Mouse (Mus musculus) C2C12 (cell line): ENCODE data around the gene Ercc6. TPM values are rescaled to one million over a fixed set of nuclear protein-coding genes. Genes with fewer than 3 reads are reported as not detected.

Source experiments
- H3K27me3 ChIP-seq: one replicate; pipeline ENCODE4 v1.6.1; 2011; ENCODE audit not compliant: control insufficient read depth, insufficient read depth, insufficient read length
- H3K36me3 ChIP-seq: one replicate; pipeline ENCODE4 v1.6.1; 2011; ENCODE audit not compliant: control insufficient read depth, insufficient read depth
- H3K4me3 ChIP-seq: one replicate; pipeline ENCODE4 v1.5.1; 2011; ENCODE audit warnings: mild to moderate bottlenecking, control low read depth; ENCODE audit not compliant: poor library complexity, insufficient read depth, severe bottlenecking
- H3K79me2 ChIP-seq: one replicate; pipeline ENCODE4 v1.6.1; 2011; ENCODE audit not compliant: control insufficient read depth, insufficient read depth
- H3K79me3 ChIP-seq: one replicate; pipeline ENCODE4 v1.6.1; 2011; ENCODE audit warnings: low read depth, control low read depth
- H3ac ChIP-seq: one replicate; pipeline ENCODE3; 2011; ENCODE audit warnings: low read depth; ENCODE audit not compliant: control insufficient read depth, insufficient read length
- CEBPB ChIP-seq: IDR thresholded peaks from one replicate; pipeline ENCODE4 v1.6.1; 2011; ENCODE audit warnings: low read depth, mild to moderate bottlenecking, control low read depth, moderate library complexity
- CTCF ChIP-seq: IDR thresholded peaks from one replicate; pipeline ENCODE4 v1.5.1; 2011; ENCODE audit not compliant: control insufficient read depth, insufficient read depth, insufficient read length
- FOSL1 ChIP-seq: IDR thresholded peaks from one replicate; pipeline ENCODE4 v1.8.0; 2011; ENCODE audit warnings: mild to moderate bottlenecking, low read length; ENCODE audit not compliant: poor library complexity, insufficient read depth, severe bottlenecking
- MAX ChIP-seq: IDR thresholded peaks from one replicate; pipeline ENCODE4 v1.6.1; 2011; ENCODE audit warnings: mild to moderate bottlenecking, control low read depth
- MYOD1 ChIP-seq: IDR thresholded peaks from one replicate; pipeline ENCODE4 v1.6.1; 2011; ENCODE audit warnings: low read depth; ENCODE audit not compliant: control insufficient read depth, insufficient read length
- MYOG ChIP-seq: IDR thresholded peaks from one replicate; pipeline ENCODE4 v1.6.1; 2011; ENCODE audit not compliant: control insufficient read depth, insufficient read length; ENCODE audit errors: extremely low read depth
- USF1 ChIP-seq: IDR thresholded peaks from one replicate; pipeline ENCODE4 v1.6.1; 2011; ENCODE audit warnings: low read depth, mild to moderate bottlenecking, control low read depth, moderate library complexity
- polyA plus RNA-seq: library from polyadenylated mRNA; unstranded; fragments of >200 nt; fragmentation: generic; extraction: Trizol; gene quantifications from one replicate; pipeline ENCODE4 v1.2.1, GENCODE M21; 2012; ENCODE audit warnings: missing spikeins

Ercc6 gene
- polyA plus RNA-seq, 1 experiment, result 3.0 TPM

- no peaks in the 10 kb centered on the region for H3K36me3 ChIP-seq
- H3K79me3 ChIP-seq, result no peaks in the 10 kb centered on the region
- no peak overlapping the region for H3K4me3 ChIP-seq
- no peak overlapping the region for H3ac ChIP-seq
- peaks cover 76% of the 10 kb centered on the region for H3K27me3 ChIP-seq
- no peaks in the 10 kb centered on the region for H3K79me2 ChIP-seq
- no peak for TF ChIP-seq MAX
- TF ChIP-seq MYOG, result no peak
- no peak for TF ChIP-seq CEBPB
- TF ChIP-seq MYOD1, result no peak
- TF ChIP-seq USF1, result no peak
- no peak for TF ChIP-seq CTCF
- TF ChIP-seq FOSL1, result no peak
Observed at GRCm38 (mm10) chr14:32590377-32590776, 77.1 kb downstream of the Ercc6 start.

GRCm38 (mm10) chr14:32597232-32598231 is 84.2 kb downstream of the Ercc6 start:
- Histone ChIP-seq H3K27me3 (peaks cover 85% of the 10 kb centered on the region), H3K36me3 (no peaks in the 10 kb centered on the region), H3ac (no peak overlapping the region), H3K4me3 (no peak overlapping the region), H3K79me3 (no peaks in the 10 kb centered on the region), H3K79me2 (no peaks in the 10 kb centered on the region)
- TF ChIP-seq MYOD1, result no peak

GRCm38 (mm10) chr14:32598437-32599219 is 85.3 kb downstream of the Ercc6 start:
- Histone ChIP-seq H3ac (no peak overlapping the region), H3K36me3 (no peaks in the 10 kb centered on the region), H3K4me3 (no peak overlapping the region), H3K79me3 (no peaks in the 10 kb centered on the region), H3K79me2 (no peaks in the 10 kb centered on the region), H3K27me3 (peaks cover 85% of the 10 kb centered on the region)
- TF ChIP-seq FOSL1 (no peak), MYOG (no peak), MAX (no peak), MYOD1 (no peak), CTCF (no peak)

DNA sequence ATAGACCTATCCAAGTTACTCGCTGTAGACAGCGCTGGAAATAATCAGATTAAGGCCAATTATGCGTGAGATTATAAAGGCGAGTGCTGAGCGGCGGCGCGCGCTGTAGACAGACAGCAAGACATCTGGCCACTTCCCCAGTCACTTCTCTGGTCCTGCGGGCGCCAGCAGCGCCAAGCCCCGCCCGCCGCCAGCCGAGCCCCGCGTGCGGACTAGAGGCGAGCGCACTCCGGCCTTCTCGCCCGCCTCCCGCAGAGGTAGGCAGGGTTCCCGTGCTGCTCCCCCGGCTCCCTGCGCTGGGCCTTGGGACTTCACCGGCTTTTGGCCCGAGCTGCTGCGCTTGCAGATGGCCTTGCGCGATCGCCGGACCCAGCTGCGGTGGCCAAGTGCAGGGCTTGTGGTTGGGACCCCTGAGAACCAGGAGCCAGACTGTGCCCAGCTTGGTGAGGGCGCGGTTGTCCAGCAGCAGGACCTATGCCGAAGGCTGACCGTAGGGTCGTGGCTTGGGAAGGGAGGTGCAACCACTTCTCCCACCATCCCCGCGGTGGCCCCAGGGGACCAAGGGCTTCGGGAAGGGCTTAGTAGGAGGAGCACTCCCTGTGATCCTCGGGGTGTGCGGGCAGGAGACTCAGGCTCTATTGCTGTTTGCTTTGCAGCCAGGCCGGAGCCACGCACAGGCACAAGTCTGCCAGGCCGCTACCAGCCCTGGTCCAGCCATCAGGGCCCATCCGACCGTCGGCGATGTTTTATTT is 86.1 kb downstream of the Ercc6 start, which contains the start of gene Prrxl1:
Gene Prrxl1, plus strand, starts transcription at position 118 of the 752 bp plus-strand sequence.
- no peak within 1 kb of the TSS for H3ac ChIP-seq
- H3K79me3 ChIP-seq, result no peaks in the 10 kb centered on the region
- no peak within 1 kb of the TSS for H3K4me3 ChIP-seq
- H3K27me3 ChIP-seq, result peaks cover 84% of the 10 kb centered on the region
- H3K79me2 ChIP-seq, result no peaks in the 10 kb centered on the region
- no peaks in the 10 kb centered on the region for H3K36me3 ChIP-seq
- TF ChIP-seq CTCF, result no peak
- TF ChIP-seq MAX, result no peak
- TF ChIP-seq FOSL1, result no peak
- TF ChIP-seq MYOD1, result no peak
- no peak for TF ChIP-seq MYOG
- no peak for TF ChIP-seq CEBPB
- no peak for TF ChIP-seq USF1

DNA sequence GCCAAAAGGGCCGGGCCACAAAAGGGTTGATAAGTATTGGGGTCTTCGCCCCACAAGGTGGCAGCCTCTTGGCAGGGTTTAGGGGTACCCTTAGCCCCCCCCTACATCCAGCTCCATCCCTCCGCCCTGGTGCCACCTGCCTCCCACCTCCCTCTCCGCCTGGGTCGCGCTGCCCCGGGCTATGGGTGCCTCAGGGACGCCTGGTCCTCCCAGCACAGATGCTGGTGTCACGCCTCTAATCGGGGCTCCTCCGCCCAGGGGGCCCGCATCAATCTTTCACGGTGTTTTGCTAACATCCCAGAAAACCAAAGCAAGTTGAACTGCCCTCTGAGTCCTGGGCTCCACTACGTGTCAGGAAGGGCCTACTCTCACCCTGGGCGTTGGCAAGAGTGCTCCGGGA is 86.8 kb downstream of the Ercc6 start:
- TF ChIP-seq MYOG, result no peak
- no peak for TF ChIP-seq CEBPB
- no peak for TF ChIP-seq MAX
- no peak for TF ChIP-seq USF1
- no peak for TF ChIP-seq CTCF
- TF ChIP-seq FOSL1, result no peak
- TF ChIP-seq MYOD1, result no peak
- H3K27me3 ChIP-seq, result peaks cover 83% of the 10 kb centered on the region
- no peaks in the 10 kb centered on the region for H3K79me2 ChIP-seq
- no peaks in the 10 kb centered on the region for H3K36me3 ChIP-seq
- H3K4me3 ChIP-seq, result no peak overlapping the region
- no peak overlapping the region for H3ac ChIP-seq
- H3K79me3 ChIP-seq, result no peaks in the 10 kb centered on the region
